In the genomic region with DNA sequence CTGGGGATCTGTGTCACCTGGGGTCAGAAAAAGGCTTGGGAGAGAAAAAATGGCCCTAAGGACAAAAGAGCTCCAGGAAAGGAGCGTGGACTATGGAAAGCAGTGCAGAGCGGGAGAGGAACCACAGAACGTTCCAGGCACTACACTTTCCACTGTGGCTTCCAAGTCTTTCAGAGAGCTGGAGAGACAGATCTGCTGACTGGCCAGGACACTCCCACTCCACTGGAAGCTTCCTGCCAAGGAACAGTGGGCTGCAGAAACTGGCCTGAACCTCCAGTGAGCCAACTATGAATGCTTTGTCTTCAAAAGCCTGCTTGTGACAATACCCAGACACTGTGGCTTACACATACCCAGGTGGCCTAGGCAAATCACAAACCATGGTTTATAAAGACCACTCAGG, we compare ENCODE assay signal across 8 mouse cellular contexts.
DNase-seq lines count a peak whose midpoint lies in the region; ATAC-seq lines count a peak whose summit lies in the region.

No protein-coding gene starts in this region.

- H3K27ac ChIP-seq in lung, embryonic 16.5 days (ENCODE audit: low read length), result 0 out of 2 replicates have a peak overlapping the region, but pooled peaks have one; percentile 5

- H3K9ac ChIP-seq in lung, embryonic 16.5 days (ENCODE audit: low read length), result no peak overlapping the region

- no peaks in the 10 kb centered on the region for H3K9me3 ChIP-seq in lung, embryonic 16.5 days (ENCODE audit: control insufficient read depth, low read length)

- H3K27me3 ChIP-seq in lung, embryonic 16.5 days (ENCODE audit: control insufficient read depth, insufficient read depth, low read depth, low read length), result no peaks in the 10 kb centered on the region

- no peak overlapping the region for H3K4me2 ChIP-seq in lung, embryonic 16.5 days (ENCODE audit: low read depth, low read length)

- peak; percentile 14 to 56 for DNase-seq in adrenal gland, adult (ENCODE audit: inconsistent age in 2 of 2, low spot score in 1 of 2)
- DNase-seq in adrenal gland, postnatal 4 days (ENCODE audit: low spot score in 2 of 2), result no peak
- peak; percentile 7 to 50 for DNase-seq in urinary bladder, postnatal 36 days (ENCODE audit: low spot score in 2 of 2)
- DNase-seq in urinary bladder, adult 2 months (ENCODE audit: low spot score), result no peak
- DNase-seq in heart, postnatal 4 days, result peak; percentile 71
- no peak for DNase-seq in spleen, postnatal 10 days (ENCODE audit: low spot score in 2 of 2)
- no peak for DNase-seq in spleen, adult 12 weeks (ENCODE audit: low spot score)

- H3K36me3 ChIP-seq in lung, embryonic 16.5 days (ENCODE audit: control insufficient read depth, insufficient read depth, low read length), result peaks cover 9% of the 10 kb centered on the region

- peak; percentile 87 for ATAC-seq in lung, embryonic 16.5 days (ENCODE audit: low read depth)

- H3K4me1 ChIP-seq in lung, embryonic 16.5 days (replicated peaks; ENCODE audit: control insufficient read depth, insufficient read depth, low read length), result no peaks in the 10 kb centered on the region

- no peak overlapping the region for H3K4me3 ChIP-seq in lung, embryonic 16.5 days (ENCODE audit: low read length)

- 63% methylated on average over 3 of the region's 3 CpGs for WGBS in lung, embryonic 16.5 days

Comparison
In these comparisons a context has a peak if more than half of its experiments do, and no peak if none do; other contexts are left out.
1. DNase-seq: peak in adrenal gland, adult (2 of 2), urinary bladder, postnatal 36 days (2 of 2) and heart, postnatal 4 days (single experiment); none in adrenal gland, postnatal 4 days (0 of 2), urinary bladder, adult 2 months (single experiment), spleen, postnatal 10 days (0 of 2) and spleen, adult 12 weeks (single experiment).